Comparison of ENCODE assay signal across 7 mouse cellular contexts in genomic region chr2:75658727-75659628, GRCm38 (mm10). TPM values are rescaled to one million over a fixed set of nuclear protein-coding genes. Genes with fewer than 3 reads are reported as not detected.
DNase-seq lines count a peak whose midpoint lies in the region; ATAC-seq lines count a peak whose summit lies in the region.

Gene Hnrnpa3, plus strand, starts transcription at chr2:75659261.

- under 1% methylated on average over 87 of the region's 102 CpGs for WGBS in intestine, embryonic 15.5 days
- under 1% methylated on average over 99 of the region's 102 CpGs for WGBS in midbrain, embryonic 10.5 days

- H3K4me3 ChIP-seq in intestine, embryonic 15.5 days (replicated peaks) = peak within 1 kb of the TSS; percentile 90
- peak within 1 kb of the TSS; percentile 98 for H3K4me3 ChIP-seq in midbrain, embryonic 10.5 days

- peak within 1 kb of the TSS; percentile 72 for H3K4me2 ChIP-seq in intestine, embryonic 15.5 days (replicated peaks)

- ATAC-seq in intestine, embryonic 15.5 days = peak; percentile 95

- H3K4me1 ChIP-seq in intestine, embryonic 15.5 days (replicated peaks) = peaks cover 5% of the 10 kb centered on the region; the same call in 1 of the 2 replicates
- H3K4me1 ChIP-seq in midbrain, embryonic 10.5 days = peaks cover 21% of the 10 kb centered on the region

- peak within 1 kb of the TSS; percentile 98 for H3K27ac ChIP-seq in intestine, embryonic 15.5 days
- H3K27ac ChIP-seq in midbrain, embryonic 10.5 days (replicated peaks) = peak within 1 kb of the TSS; percentile 100

- peak within 1 kb of the TSS; percentile 99 for H3K9ac ChIP-seq in intestine, embryonic 15.5 days

- intact Hi-C loops in left cerebral cortex, postnatal 25 days (cut with DNase I) = loop anchor here (1.0 to 2.0 kb wide), 2 partner anchors 44 to 48 kb away; no protein-coding TSS in a partner anchor

- no peaks in the 10 kb centered on the region for H3K27me3 ChIP-seq in intestine, embryonic 15.5 days (replicated peaks)
- no peaks in the 10 kb centered on the region for H3K27me3 ChIP-seq in midbrain, embryonic 10.5 days (ENCODE audit: low read depth, poor library complexity, severe bottlenecking)

- H3K9me3 ChIP-seq in intestine, embryonic 15.5 days = no peaks in the 10 kb centered on the region
- no peaks in the 10 kb centered on the region for H3K9me3 ChIP-seq in midbrain, embryonic 10.5 days (replicated peaks)

- peak; percentile 96 to 97 for DNase-seq in adrenal gland, adult 18-20 months (ENCODE audit: low spot score in 2 of 2)
- peak; percentile 100 for DNase-seq in embryo, embryonic 11 days
- DNase-seq in gastrocnemius, postnatal 25 days = peak; percentile 99
- peak; percentile 99 to 100 for DNase-seq in left cerebral cortex, postnatal 25 days (ENCODE audit: low spot score in 2 of 2)
- peak; percentile 99 for DNase-seq in midbrain, embryonic 10.5 days (ENCODE audit: low spot score)
- peak; percentile 99 for DNase-seq in right cerebral cortex, postnatal 4 days

- 0 out of 2 replicates have a peak, but pooled peaks cover 1% of the 10 kb centered on the region for H3K36me3 ChIP-seq in intestine, embryonic 15.5 days
- H3K36me3 ChIP-seq in midbrain, embryonic 10.5 days = peaks cover 33% of the 10 kb centered on the region

RNA-seq across cellular contexts. Expression of gene Hnrnpa3, which starts in this region (rescaled TPM):
- total RNA-seq in adrenal gland, adult 18-20 months (2021) = 100 to 1,000 TPM; 323 to 382 TPM
- total RNA-seq in gastrocnemius, postnatal 25 days (2021) = 100 to 1,000 TPM; 108 to 125 TPM
- polyA plus RNA-seq in intestine, embryonic 15.5 days (2015; fragmentation: Nextera tagmentation; extraction: Ambion mirVana) = 280 and 299 TPM in 2 replicates
- total RNA-seq in left cerebral cortex, postnatal 25 days (2021) = 100 to 1,000 TPM; 279 to 295 TPM
- 337 and 348 TPM in 2 replicates for polyA plus RNA-seq in midbrain, embryonic 10.5 days (2016; fragmentation: Nextera tagmentation; extraction: Ambion mirVana)

Comparison
In these comparisons a context has a peak if more than half of its experiments do, and no peak if none do; other contexts are left out.
1. Peak in every context shown above with its lines: DNase-seq, ATAC-seq, H3K4me3 ChIP-seq and H3K27ac ChIP-seq.